Mouse (Mus musculus): ENCODE data around the gene Syt2. TPM values are rescaled to one million over a fixed set of nuclear protein-coding genes. Genes with fewer than 3 reads are reported as not detected.

Gene Syt2
- total RNA-seq, 2 experiments from 2014 or later = 25.6 to 30.0 TPM

DNA sequence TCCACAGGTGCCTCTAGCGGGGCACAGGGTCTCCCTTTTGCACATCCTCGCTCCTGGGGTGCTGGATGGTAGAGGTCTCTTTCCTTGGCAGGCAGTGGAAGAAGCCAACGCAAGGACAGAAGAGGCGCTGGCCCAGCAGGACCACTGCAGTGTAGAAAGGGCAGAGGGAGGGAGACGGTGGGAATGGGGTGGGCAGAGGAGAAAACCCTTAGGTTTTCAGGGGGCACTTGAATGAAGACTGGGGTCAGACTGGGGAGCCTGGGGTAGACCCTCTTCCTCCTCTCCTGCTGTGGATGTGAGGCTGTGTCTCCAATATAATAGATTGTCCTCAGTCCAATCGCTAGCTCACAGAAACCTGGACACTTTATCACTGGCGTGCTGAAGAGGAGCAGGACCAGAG lies 1.1 kb downstream of the Syt2 start:
- DNase-seq (ENCODE audit: low spot score in 2 of 2) = no peak

DNA sequence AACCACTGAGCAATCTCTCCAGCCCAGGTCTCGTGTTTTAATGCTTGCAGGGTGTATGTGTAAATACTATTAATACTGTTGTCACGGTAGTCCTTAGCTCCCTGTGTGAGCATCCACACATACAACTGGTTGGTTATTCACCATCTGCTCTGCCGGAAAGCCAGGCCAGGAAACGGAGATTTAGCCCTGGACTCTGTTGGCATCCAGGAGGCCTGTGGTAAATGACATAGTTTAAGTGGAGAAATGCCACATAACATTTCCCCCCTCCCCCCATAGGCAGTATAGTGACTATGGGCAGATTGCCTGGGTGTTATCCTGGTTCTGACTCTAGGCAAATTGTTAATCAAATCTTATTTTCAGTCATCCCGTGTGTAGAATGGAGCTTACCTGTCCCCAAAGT lies 4.3 kb downstream of the Syt2 start:
- DNase-seq (ENCODE audit: low spot score in 2 of 2) = no peak

DNA sequence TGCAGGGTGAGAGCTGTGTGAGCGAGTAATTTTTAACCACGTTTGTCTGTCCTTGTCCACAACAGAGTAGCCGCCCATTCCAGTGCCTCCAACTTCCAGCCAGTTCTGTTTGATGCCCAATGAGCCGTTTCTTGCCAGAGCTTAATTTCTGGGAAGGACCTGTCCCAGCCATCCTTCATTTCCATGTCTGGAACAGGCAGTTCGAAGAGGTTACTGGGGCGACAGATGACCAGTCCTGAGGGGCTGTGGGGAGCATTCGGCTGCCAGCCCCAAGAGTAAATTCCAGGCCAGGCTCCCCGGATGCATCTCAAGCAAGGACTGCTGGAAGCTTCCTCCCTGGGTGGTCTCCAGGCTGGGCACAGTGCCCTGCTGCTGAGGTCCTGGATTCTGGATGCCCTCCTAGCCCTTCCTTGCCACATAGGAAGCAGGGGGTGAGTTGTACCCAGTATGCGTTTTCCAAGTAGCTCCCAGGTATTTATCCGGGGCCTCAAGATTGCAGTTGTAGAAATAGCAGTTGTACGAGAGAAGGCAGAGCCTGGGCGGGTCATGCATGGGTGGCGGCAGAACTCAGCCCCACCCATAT lies 4.9 kb downstream of the Syt2 start:
- no peak for DNase-seq (ENCODE audit: low spot score in 2 of 2)

DNA sequence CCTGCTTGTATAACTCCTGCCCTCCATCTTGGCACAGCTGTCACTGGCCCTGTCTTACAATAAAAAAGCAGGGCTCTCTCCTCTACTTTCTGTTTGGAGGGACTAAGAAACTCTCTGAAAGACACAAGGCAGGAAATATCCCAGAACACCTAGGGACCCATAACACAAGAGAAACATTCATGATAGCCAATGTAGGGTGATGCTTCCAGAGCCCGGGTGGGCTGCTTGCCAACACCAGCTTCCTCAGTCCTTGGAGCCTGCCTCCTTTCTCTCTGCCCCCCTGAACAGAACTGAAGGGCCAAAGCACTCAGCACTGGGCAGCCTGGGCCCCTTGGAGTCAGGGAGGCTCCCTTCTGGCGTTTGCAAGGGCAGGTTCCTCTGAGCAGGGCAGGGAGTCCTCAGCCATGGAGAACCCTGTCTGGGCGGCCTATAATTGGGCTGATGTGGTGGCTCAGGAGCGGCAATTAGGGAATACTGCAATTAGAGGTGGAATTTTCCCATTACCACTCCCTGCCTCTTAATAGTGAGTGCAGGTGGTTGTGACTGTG lies 5.4 kb downstream of the Syt2 start:
- DNase-seq (ENCODE audit: low spot score in 2 of 2) = no peak

DNA sequence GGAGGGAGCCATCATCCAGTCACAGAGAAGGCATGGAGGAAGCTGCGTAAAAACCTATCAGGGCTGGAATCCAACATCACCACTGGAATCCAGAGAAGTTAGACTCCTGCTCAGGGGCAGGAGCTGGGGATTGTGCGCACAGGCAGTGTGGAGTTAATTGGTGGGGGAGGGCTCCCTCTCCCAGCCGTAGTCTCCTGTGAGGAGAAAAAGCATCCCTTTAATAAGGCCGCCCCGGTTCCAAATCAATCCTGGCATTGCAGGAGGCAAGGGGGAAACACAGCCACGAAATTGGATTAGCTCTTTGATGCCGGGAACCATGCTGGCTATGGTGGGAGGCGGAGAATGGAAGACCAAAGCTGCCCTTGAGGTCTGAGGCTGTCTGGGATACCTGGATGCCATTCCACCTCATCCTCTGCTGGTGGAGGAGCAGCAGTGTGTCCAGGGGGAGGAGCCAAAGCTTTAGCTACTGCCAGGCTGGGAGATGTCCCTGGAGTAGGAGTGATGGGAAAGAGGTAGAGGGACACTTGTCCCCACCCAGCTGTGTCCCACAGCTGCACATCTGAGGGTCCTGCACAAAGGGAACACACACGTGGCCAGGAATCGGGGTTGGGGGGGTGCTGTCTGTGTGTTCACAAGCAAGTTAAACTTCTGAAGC lies 7.3 kb downstream of the Syt2 start:
- no peak for DNase-seq (ENCODE audit: low spot score in 2 of 2)

DNA sequence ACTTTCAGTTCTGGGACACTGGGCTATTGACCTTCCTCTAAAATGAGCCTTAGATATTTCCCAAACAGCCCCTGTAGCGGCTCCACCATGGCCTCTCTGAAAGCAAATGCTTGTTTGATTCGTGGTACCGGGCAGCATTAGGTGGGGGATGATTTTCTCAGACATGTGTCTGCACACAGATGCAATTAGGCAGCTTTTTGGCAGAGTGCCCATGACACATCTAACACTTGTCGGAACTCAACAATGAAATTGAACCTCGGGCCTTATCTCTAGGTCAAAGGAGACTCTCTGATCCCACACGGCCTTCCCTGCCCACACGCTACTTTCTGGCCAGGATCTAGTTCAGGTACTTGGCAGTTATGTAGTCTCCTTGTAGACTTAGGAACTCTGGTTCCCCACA lies 12.4 kb downstream of the Syt2 start:
- no peak for DNase-seq (ENCODE audit: low spot score in 2 of 2)

DNA sequence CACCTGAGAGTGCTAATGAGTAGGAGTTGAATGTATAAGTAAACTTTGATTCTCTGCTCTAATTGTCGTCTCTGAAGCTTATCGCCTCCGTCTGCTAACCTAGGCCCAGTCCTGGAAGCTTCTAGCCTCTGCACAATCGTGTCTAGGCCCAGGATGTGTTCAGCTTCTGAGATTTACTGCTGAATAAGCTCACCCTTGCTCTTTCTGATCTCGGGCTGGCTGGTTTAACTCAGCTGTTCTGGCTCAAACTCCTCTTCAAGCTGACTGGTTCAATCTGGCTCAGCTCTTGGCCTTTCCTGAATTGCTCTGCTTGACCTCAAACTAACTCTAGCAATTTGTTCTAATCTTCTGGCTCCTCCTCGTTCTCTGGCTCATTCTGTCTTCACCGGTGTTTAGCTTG lies 13.7 kb downstream of the Syt2 start:
- DNase-seq (ENCODE audit: low spot score in 2 of 2) = no peak

DNA sequence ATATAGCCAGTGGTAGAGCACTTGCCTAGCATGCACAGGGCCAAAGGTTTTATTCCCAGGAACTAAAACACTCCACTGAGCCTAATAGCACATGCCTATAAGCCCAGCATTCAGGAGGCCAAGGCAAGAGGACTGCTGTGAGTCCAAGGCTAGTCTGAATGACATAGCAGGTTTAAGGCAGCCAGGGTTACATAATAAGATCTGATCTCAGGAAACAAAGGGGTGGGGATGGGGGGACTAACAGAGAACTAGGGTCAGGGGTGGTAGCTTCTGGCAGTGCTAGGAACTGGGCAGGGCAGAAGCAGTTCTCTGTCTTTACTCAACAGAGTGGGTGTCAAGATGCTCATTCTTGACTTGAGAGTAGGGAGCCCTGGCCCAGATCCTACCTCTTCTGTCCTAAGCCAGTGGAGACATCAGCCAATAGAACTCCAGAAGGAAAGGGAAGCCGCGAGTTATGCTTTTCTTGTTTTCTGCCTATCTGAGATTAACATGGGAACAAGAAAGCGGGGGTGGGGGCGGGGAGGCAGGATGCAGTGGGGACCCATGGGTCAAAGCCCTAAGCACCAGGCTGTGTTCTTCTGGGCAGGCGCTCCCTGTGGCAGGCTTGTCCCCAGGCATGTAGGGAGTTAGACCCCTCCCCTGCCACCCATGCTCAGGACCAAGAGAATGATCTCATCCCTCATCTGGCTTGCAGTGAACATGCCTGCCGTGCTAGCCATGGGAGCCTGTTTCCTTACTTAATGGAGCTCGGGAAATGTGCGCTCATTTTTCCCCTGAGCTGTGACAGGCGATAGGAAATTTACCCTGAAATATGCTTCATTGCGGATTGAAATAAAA lies 25.0 kb downstream of the Syt2 start:
- no peak for DNase-seq (ENCODE audit: low spot score in 2 of 2)

DNA sequence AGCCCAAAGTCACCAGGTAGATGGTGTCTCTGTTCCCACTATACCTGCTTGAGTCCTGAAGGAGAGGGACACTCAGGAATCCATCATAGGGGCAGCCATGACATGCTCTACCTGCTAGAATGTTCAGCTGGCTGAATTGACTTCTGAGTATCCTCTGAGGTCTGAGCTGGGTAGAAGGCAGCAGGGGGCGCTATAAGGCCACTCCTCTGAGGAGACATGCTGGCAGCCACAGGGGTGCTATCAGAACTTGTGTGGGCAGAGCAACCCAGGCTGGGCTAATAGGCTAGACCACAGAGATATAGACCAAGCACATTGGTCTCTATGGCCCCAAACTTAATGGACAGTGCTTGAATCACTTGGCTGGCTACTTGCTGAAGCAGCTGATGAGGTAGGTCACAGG lies 27.8 kb downstream of the Syt2 start:
- no peak for DNase-seq (ENCODE audit: low spot score in 2 of 2)

DNA sequence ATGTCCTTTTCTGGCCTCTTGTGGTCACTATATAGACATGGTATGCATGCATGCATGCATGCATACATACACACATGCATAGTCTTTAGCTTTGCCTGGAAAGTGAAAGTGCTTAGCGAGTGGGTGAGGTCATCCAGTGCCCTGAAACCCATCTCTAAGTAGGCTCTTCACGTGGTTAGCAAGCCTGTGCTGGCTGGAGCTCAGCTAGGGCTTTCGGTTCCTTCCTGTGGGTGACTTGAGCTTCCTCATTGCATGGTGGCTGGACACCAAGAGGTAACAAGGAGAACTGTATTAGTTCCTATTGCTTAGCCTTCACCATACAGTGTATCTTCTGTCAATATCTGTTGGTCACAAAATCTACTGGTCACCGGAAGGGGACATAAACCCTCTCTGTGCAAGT lies 33.0 kb downstream of the Syt2 start:
- no peak for DNase-seq (ENCODE audit: low spot score in 2 of 2)

DNA sequence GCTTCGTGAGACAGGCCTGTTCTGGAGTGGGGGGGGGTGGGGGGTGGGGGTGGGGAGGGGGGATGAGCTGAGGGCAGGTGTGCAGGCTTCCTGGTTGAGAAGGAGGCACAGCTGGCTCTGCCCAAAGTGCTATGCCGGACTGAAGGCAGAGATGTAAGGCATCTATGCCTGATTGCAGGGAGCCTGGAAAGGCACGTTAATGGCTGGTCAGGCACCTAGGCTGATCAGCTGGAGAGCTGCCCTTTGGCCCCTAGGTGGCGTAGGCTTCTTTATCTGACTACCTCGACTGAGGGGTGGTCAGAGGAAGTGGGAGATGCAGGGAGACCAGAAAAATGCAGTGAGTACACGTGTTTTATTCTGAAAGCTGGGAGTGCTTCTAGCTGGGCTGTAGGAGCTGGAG lies 34.1 kb downstream of the Syt2 start:
- DNase-seq (ENCODE audit: low spot score in 2 of 2) = no peak

DNA sequence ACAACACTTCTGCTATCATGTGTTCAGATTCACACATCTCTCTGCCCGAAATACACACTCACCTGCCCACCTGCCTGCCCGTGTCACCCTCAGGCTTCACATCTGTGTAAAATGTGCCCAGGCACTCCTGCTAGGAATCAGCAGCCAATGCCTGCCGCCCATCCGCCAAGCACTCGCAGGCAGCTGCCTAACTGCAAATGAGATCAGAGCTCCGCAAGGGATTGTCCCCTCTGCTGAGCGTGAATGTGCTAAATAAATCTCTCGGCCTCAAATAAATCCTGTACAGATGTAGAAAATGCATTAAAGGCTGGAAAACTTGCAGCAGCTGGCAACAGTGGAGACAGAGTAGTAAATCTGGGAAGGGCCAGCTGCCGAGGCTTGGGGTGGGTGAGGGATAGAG lies 36.0 kb downstream of the Syt2 start:
- no peak for DNase-seq (ENCODE audit: low spot score in 2 of 2)

DNA sequence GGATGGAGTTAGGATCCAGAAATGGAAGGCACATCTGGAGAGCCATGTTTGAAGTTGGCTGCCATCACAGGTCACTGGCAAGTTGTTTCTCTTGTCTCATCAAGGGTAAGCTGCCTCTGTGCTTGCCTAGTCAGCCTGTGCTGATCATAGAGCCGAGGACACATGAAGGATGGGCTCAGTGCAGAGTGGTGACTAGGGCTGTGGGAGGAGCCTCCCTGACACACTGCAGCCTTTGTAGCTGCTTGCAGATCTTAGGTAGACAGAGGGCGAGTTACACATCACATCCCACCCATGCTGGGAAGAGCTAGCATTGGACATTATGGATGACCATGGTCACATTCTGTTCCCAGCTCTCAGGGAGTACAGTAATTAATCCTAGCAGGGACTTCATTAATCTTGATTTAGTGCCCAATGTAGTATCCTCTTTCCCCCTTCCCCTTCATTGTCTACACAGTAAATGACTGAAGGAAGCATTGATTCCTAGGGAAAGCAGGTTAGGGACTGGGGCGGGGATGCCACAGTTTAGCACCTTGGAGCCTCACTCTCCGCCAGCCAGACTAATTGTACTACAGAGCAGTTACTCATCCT lies 40.5 kb downstream of the Syt2 start:
- DNase-seq (ENCODE audit: low spot score in 2 of 2) = no peak

DNA sequence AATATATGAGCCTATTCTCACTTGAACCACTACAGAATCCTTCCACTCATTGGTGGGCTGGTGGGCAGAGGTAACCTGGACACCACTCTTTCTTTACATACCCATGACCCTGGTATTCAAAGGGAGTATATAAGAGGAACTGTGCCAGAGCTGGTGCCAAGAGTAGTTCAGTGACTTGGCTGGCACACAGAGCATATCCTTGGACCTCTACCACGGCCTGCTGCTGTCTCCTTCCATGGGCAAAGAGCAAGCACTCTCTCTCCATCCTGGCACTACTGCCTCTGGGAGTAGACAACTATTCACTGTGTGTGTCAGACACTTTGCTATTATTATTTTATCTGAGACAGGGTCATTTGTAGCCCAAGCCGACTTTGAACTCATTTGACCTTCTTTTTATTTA lies 49.8 kb downstream of the Syt2 start:
- DNase-seq (ENCODE audit: low spot score in 2 of 2) = no peak

DNA sequence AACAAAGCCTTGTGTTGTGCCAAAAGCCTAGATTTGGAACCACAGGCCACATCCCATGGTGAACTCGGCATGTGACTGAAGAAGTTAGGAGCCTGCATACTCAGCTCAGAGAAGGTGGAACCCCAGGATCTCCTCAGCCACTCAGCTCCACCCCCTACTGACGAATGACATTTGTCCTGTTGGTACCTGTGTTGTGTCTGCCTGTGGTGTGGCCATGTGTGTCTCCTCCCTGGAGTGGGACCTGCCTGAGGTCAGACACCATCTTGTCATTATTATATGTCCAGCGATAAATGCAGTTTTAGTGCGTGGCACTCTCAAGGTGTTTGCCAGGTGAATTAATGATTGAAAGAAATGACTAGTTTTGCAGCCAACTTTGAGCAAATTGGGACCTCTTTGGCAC lies 50.6 kb downstream of the Syt2 start:
- DNase-seq (ENCODE audit: low spot score in 2 of 2) = no peak

DNA sequence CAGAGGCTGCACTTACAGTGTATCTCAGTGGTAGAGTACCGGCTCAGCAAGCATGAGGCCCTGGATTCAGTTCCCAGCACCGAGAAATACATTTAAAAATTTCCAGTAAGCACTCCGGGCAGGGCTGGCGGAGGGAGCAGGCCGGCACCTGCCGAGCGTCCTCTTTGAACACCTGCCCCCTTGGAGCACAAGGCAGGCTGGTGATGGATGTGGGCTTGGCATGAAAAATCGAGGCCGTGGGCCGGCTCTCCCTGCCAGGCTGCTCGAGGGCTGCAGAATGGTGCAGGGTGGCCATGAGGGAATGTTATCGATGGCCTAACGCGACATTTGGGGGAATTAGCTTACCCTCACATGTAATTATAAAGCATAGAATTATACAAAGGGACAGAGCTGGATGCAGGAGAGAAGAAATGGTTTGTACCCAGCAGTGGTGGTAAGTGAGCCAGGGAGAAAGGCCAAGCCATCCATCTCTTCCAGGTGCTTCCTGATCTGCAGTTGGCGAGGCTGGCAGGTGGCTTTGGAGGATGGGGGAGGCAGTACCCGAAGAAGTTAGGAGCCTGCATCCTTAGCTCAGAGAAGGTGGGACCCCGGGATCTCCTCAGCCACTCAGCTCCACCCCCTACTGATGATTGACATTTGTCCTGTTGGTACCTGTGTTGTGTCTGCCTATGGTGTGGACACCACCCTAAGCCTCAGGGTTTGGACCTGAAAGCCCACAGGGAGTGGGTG lies 51.2 kb downstream of the Syt2 start:
- no peak for DNase-seq (ENCODE audit: low spot score in 2 of 2)

DNA sequence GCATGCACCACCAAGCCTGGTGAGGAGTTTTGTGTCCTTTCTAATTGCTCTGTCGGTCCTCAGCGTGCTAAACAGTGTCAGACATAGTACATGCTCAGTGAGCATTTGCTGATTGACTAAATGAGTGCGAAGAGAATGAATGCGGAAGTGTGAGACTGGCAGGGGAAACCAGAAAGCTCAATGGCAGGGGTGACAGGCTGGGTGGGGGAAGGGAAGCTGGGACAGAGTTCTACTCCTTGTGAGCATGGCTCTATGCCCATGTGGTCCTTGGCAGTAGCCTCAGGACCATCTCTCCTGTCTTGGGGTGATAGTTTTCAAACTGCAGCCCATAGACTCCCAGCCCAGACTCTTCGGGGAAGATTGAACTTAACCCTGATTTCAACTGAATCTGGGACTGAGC lies 52.0 kb downstream of the Syt2 start:
- DNase-seq (ENCODE audit: low spot score in 2 of 2) = no peak

DNA sequence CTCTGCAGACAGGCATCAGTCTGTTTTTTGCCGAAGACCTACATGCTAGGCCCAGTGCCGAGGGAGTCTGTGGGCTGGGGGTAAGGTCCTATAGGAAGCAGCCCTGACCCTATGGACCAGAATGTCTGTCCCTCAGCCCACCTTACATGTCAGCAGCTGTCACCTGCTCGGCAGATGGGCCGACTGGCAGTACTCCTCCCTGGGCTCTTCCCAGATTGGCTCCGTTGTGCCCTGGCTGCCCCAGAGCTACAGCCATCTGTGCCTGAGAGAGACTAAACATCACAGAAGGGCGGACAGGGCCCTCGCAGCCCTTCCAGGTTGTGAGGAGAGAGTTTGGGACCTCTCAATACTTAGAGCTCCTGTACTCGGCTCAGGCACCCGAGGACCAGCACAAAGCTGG lies 52.9 kb downstream of the Syt2 start:
- DNase-seq (ENCODE audit: low spot score in 2 of 2) = no peak

DNA sequence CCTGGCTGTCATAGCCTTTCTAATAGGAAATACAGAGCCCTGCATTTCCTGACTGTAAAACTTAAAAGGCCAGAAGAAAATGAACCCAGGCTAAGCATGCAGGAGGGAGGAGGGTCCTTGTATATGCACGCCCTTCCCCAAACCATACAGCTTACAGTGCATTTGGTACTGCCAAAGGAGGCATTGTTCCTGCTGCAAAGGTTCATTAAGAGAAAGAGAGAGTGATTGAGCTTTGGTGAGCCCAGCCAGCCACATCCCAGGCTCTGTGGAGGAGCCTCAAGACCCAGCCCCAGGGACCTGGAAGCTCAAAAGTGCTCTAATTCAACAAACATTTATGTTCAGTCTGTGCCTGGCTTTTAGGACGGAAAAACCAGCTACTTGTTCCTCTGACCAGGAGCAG lies 53.7 kb downstream of the Syt2 start:
- no peak for DNase-seq (ENCODE audit: low spot score in 2 of 2)

DNA sequence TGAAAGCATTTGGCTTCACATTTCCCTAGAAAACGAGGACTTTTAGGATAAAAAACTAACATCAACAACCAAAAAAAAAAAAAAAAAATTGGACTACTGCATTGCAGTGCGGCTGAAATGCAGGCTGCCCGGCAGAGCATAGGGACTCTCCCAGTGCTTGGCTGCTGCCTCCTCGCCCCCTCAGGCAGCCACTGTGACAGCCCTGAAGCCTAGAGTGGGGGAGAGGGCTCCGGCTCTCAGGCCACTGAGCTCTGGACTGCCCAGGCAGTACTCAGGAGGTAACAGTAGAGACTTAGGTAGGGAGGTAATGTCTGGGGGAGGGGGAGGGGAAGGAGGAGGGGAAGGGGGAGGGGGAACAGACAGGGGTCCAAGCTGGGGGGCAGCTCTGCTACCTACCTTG lies 54.2 kb downstream of the Syt2 start:
- DNase-seq (ENCODE audit: low spot score in 2 of 2) = no peak

DNA sequence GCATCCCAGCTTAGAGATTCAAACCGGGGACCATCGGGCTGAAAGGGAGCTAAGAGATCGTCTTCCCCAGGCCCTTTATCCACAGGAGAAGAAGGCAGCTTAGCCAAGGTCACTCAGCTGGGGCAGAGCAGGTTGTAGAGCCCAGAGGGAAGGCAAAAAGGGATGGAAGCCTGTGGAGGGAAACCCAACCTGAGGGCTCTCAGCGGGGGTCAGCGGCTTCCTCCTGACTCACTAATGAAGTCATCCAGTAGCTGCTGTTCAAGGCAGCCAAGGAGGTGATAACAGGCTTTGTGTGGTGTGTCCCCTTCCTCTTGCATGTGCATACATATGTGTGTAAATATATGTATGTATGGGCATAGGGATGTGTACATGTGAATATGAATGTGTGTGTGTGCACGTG lies 54.7 kb downstream of the Syt2 start:
- no peak for DNase-seq (ENCODE audit: low spot score in 2 of 2)
